Mouse (Mus musculus): Measurements from ENCODE around the gene Osbpl8. TPM values are rescaled to one million over a fixed set of nuclear protein-coding genes. Genes with fewer than 3 reads are reported as not detected.
"Not testable (repeated sequence)": the region's sequence is repeated elsewhere in the genome, so short reads cannot be mapped to it uniquely, and the experiment has no call there.

Gene Osbpl8
- polyA plus RNA-seq, 2 experiments: 6.3 to 7.2 TPM

DNA sequence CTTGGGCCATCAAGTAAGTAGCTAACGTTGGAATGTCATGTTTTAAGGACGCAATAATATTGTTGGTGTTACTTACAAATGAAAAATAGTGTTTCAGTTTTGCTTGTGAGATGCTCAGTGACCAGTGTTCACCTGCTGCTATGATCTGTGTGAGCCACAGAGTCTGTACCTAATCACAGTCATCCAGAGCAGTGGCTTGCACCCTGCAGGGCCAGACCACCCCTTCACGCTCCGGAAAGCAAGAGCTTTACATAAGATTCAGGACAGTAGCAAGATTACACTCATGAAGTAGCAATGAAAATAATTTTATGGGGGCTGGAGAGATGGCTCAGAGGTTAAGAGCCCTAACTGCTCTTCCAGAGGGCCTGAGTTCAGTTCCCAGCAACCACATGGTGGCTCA lies 60.1 kb downstream of the Osbpl8 start:
- DNase-seq (ENCODE audit: low read depth in 3 of 3, low spot score in 3 of 3): no peak
- 88% methylated on average over 4 of the region's 4 CpGs for WGBS (ENCODE audit: insufficient replicate concordance)
- Histone ChIP-seq H3K36me3 (replicated peaks; ENCODE audit: control insufficient read depth, insufficient read depth, low read depth) (no peaks in the 10 kb centered on the region), H3K27me3 (ENCODE audit: control insufficient read depth, insufficient read depth, low read length) (no peaks in the 10 kb centered on the region), H3K9me3 (ENCODE audit: control insufficient read depth, low read length) (no peaks in the 10 kb centered on the region), H3K4me2 (ENCODE audit: low read depth) (no peak overlapping the region), H3K4me1 (replicated peaks; ENCODE audit: control insufficient read depth in 2 of 2, insufficient read depth in 2 of 2, low read length in 1 of 2) (peaks cover 10 to 14% of the 10 kb centered on the region in 2 experiments; a peak in 3 of 4 replicates), H3K4me3 (ENCODE audit: insufficient read depth in 1 of 2, low read depth in 2 of 2, low read length in 2 of 2) (no peak overlapping the region), H3K9ac (replicated peaks) (no peak overlapping the region), H3K27ac (no peak overlapping the region)
- TF ChIP-seq CTCF (IDR thresholded peaks at IDR 0.05; ENCODE audit: low read depth): no peak
- no peak for TF ChIP-seq EP300 (IDR thresholded peaks at IDR 0.05; ENCODE audit: low read depth)
- no peak for ATAC-seq (ENCODE audit: insufficient read depth)

DNA sequence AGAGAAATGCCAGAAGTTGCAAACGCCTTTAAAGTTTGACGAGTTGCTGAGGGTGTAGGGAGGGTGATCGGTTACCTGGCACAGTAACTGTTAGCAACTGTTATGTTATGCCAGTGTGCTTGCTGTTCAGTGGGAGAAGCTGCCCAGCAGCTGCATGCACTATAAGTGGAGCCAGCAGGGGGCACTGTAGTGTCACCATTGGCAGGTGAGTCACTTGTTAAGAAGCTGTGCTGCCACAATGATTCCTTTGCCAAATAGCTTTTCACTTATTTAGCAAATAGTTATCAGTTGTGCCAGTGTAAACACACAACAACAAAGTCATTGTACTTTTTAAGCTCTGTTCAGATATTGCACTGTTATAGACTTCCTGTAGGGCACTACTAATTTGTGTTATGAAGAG lies 62.0 kb downstream of the Osbpl8 start:
- Histone ChIP-seq H3K9ac (replicated peaks) (no peak overlapping the region), H3K4me2 (ENCODE audit: low read depth) (no peak overlapping the region), H3K36me3 (replicated peaks; ENCODE audit: control insufficient read depth, insufficient read depth, low read depth) (no peaks in the 10 kb centered on the region), H3K27ac (no peak overlapping the region), H3K4me1 (replicated peaks; ENCODE audit: control insufficient read depth in 2 of 2, insufficient read depth in 2 of 2, low read length in 1 of 2) (peaks cover 10 to 14% of the 10 kb centered on the region in 2 experiments; a peak in 3 of 4 replicates), H3K4me3 (ENCODE audit: insufficient read depth in 1 of 2, low read depth in 2 of 2, low read length in 2 of 2) (no peak overlapping the region), H3K9me3 (ENCODE audit: control insufficient read depth, low read length) (no peaks in the 10 kb centered on the region), H3K27me3 (ENCODE audit: control insufficient read depth, insufficient read depth, low read length) (no peaks in the 10 kb centered on the region)
- peak; percentile 66 to 72 (median 67) for DNase-seq (ENCODE audit: low read depth in 3 of 3, low spot score in 3 of 3)
- WGBS (ENCODE audit: insufficient replicate concordance): 29% methylated on average over 3 of the region's 3 CpGs
- peak; percentile 34; the same call in 1 of the 2 replicates for ATAC-seq (ENCODE audit: insufficient read depth)
- peak; percentile 96 for TF ChIP-seq CTCF (IDR thresholded peaks at IDR 0.05; ENCODE audit: low read depth)
- TF ChIP-seq EP300 (IDR thresholded peaks at IDR 0.05; ENCODE audit: low read depth): no peak

DNA sequence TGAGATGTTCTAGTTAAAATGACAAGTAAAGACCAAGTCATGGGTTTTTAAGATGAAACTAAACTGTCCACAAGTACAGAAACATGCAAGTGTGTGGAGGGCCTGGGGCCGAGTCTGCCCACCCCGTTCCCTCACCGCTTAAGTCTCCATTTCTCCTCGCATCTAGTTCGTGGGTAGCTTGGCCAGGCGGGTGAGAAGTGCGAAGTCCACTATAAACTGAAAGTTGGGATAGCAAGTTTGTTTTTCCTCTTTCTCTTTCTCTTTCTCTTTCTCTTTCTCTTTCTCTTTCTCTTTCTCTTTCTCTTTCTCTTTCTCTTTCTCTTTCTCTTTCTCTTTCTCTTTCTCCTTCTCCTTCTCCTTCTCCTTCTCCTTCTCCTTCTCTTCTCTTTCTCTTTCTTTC lies 67.7 kb downstream of the Osbpl8 start:
- 86% methylated on average over 7 of the region's 7 CpGs for whole genome bisulfite sequencing (ENCODE audit: insufficient replicate concordance)
- not testable (repeated sequence) for H3K27me3 ChIP-seq (ENCODE audit: control insufficient read depth, insufficient read depth, low read length); H3K4me1 ChIP-seq (replicated peaks; ENCODE audit: control insufficient read depth in 2 of 2, insufficient read depth in 2 of 2, low read length in 1 of 2); H3K4me2 ChIP-seq (ENCODE audit: low read depth); H3K27ac ChIP-seq; ATAC-seq (ENCODE audit: insufficient read depth); H3K9ac ChIP-seq (replicated peaks); H3K36me3 ChIP-seq (replicated peaks; ENCODE audit: control insufficient read depth, insufficient read depth, low read depth); H3K9me3 ChIP-seq (ENCODE audit: control insufficient read depth, low read length); DNase-seq (ENCODE audit: low read depth in 3 of 3, low spot score in 3 of 3); H3K4me3 ChIP-seq (ENCODE audit: insufficient read depth in 1 of 2, low read depth in 2 of 2, low read length in 2 of 2)

DNA sequence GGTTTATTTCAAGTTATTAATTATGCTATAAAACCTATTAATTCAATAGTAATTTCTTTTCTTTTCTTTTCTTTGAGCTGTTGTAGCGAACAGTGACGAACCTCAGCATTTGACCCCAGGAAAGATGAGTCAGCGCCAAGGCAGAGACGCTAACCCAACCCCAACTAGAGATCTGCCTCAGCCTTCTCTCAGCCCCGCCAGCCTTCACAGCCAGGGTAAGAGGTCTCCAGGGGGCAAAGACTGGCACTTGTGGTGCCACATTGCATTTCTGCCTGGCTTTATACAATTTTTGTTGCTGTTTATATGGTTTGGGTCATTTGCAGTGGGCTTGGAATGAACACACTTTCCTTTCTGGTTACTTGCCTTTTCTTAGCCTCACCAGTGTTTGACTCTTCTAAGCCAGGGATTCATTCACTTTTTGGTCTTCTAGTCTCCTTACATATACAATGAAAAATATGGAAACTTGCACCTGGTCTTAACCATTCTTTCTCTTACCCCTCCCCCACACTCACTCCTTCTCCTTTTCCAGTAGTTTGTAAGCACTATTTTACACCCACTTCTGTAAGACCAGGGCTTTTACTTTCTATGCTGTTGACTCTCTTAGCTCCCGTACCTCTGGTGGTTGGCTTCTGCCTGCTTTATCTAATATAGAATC lies 69.1 kb downstream of the Osbpl8 start:
- H3K36me3 ChIP-seq (replicated peaks; ENCODE audit: control insufficient read depth, insufficient read depth, low read depth): no peaks in the 10 kb centered on the region; the same call in 1 of the 2 replicates
- no peaks in the 10 kb centered on the region for H3K4me1 ChIP-seq (replicated peaks; ENCODE audit: control insufficient read depth in 2 of 2, insufficient read depth in 2 of 2, low read length in 1 of 2)
- H3K27me3 ChIP-seq (ENCODE audit: control insufficient read depth, insufficient read depth, low read length): no peaks in the 10 kb centered on the region
- no peaks in the 10 kb centered on the region for H3K9me3 ChIP-seq (ENCODE audit: control insufficient read depth, low read length)
- H3K4me3 ChIP-seq (ENCODE audit: insufficient read depth in 1 of 2, low read depth in 2 of 2, low read length in 2 of 2): no peak overlapping the region
- DNase-seq (ENCODE audit: low read depth in 3 of 3, low spot score in 3 of 3) (no peak), ATAC-seq (ENCODE audit: insufficient read depth) (no peak)
- TF ChIP-seq EP300 (IDR thresholded peaks at IDR 0.05; ENCODE audit: low read depth) (no peak), CTCF (IDR thresholded peaks at IDR 0.05; ENCODE audit: low read depth) (no peak)
- H3K4me2 ChIP-seq (ENCODE audit: low read depth): no peak overlapping the region
- WGBS (ENCODE audit: insufficient replicate concordance): 62% methylated on average over 6 of the region's 6 CpGs
- H3K9ac ChIP-seq (replicated peaks): no peak overlapping the region
- H3K27ac ChIP-seq: no peak overlapping the region

DNA sequence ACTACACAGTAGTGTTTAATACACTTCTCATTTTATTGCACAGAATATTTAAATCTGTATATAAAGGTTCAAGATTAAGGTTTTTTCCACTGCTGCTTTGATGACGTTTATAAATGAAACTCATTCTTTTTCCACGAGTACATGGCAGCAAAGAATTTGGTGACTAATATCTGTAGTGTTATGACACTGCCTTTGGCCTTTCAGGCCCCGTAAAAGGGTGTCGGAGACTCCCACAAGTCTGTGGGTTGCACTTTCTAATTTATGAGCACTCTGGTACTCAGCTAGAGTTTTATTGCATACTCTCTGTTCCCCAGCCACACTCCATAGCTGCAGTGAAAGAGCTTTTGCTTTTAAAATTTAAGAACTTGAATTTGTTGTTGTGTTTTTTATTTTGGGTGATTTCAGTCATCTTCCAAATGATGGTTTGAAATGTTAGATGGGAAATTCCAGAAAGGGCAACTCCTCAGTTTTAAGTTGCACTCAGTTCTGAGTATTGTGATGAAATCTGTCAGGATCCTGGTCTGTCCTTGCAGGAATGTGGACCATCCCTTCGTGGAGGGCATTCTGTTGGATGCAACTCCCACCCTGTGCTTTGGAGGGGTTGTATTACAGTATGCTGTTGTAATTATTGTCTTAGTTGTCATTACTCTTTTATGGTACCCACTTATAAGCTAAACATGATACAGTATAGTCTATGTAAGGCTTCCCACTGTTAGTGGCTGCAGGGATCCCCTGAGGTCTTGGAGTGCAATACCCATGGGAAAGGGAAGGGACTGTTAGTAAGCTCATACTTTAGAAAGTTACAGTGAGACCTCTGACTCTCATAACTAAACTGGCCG lies 70.1 kb downstream of the Osbpl8 start:
- Histone ChIP-seq H3K9me3 (ENCODE audit: control insufficient read depth, low read length) (no peaks in the 10 kb centered on the region), H3K36me3 (replicated peaks; ENCODE audit: control insufficient read depth, insufficient read depth, low read depth) (no peaks in the 10 kb centered on the region; the same call in 1 of the 2 replicates), H3K4me2 (ENCODE audit: low read depth) (no peak overlapping the region), H3K9ac (replicated peaks) (no peak overlapping the region), H3K27ac (no peak overlapping the region), H3K27me3 (ENCODE audit: control insufficient read depth, insufficient read depth, low read length) (no peaks in the 10 kb centered on the region), H3K4me3 (ENCODE audit: insufficient read depth in 1 of 2, low read depth in 2 of 2, low read length in 2 of 2) (no peak overlapping the region), H3K4me1 (replicated peaks; ENCODE audit: control insufficient read depth in 2 of 2, insufficient read depth in 2 of 2, low read length in 1 of 2) (no peaks in the 10 kb centered on the region)
- no peak for DNase-seq (ENCODE audit: low read depth in 3 of 3, low spot score in 3 of 3)
- WGBS (ENCODE audit: insufficient replicate concordance): 78% methylated on average over 6 of the region's 6 CpGs
- no peak for TF ChIP-seq CTCF (IDR thresholded peaks at IDR 0.05; ENCODE audit: low read depth)
- no peak for TF ChIP-seq EP300 (IDR thresholded peaks at IDR 0.05; ENCODE audit: low read depth)
- ATAC-seq (ENCODE audit: insufficient read depth): no peak
